In the genomic region with DNA sequence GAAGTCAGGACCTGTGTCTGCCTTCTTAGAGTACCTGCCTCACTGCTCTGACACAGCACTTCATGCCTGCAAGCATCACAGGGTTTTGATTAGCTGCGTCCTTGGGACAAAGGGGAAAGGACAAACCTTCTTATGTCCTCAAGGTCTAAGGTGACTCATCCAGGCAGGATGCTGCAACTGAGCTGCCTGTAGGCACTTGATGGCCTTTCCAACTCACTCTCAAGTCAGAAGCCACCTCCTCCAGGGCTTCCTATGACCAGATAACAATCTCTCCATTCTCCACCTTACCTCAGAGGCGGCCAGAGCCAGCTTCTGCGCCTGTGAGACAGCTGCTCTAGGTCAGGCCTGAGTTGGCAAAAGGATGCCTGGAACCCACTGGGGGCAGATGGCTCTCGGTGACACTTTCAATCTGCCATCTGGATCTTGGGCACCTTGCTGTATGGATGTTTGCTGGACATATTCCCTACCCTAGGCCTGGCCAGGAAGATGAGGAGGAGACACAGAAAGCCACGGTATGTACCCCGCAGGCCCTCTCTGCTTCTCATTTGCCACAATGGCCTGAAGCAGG, we compare ENCODE assay signal across 12 mouse cellular contexts. TPM values are rescaled to one million over a fixed set of nuclear protein-coding genes. Genes with fewer than 3 reads are reported as not detected.
DNase-seq lines count a peak whose midpoint lies in the region; ATAC-seq and TF ChIP-seq lines count a peak whose summit lies in the region.
"Had no signal": no experiment of that assay in that cellular context is flagged by ENCODE, and none has a peak within 500 bp of the region (broad histone marks: within the 10 kb centered on the region; RNA-seq: fewer than 3 reads in every experiment).

No protein-coding gene starts in this region.

- TF ChIP-seq EP300 in liver, postnatal 0 days (IDR thresholded peaks at IDR 0.05; ENCODE audit: low read depth): no peak

- no peaks in the 10 kb centered on the region for H3K27me3 ChIP-seq in hindbrain, embryonic 14.5 days (ENCODE audit: control insufficient read depth, insufficient read depth, low read length)
- H3K27me3 ChIP-seq in hindbrain, embryonic 11.5 days (ENCODE audit: control insufficient read depth, insufficient read depth, low read length): no peaks in the 10 kb centered on the region
- no peaks in the 10 kb centered on the region for H3K27me3 ChIP-seq in embryonic facial prominence, embryonic 10.5 days (replicated peaks; ENCODE audit: low read depth, poor library complexity, severe bottlenecking)
- no peaks in the 10 kb centered on the region for H3K27me3 ChIP-seq in liver, postnatal 0 days (ENCODE audit: insufficient read depth, low read length)

- peak; percentile 61 for DNase-seq in adrenal gland, postnatal 14 days
- no peak for DNase-seq in adrenal gland, postnatal 25 days
- DNase-seq in hindbrain, embryonic 14.5 days (ENCODE audit: low spot score): no peak
- DNase-seq in hindbrain, embryonic 11.5 days (ENCODE audit: low spot score): no peak
- peak; percentile 89 for DNase-seq in brain, adult 2 months (ENCODE audit: low read depth, low spot score)
- DNase-seq in embryonic facial prominence, embryonic 10.5 days (ENCODE audit: low spot score): no peak
- no peak for DNase-seq in liver, postnatal 0 days
- DNase-seq in spleen, adult 18-20 months: no peak
- DNase-seq: kidney, postnatal 36 days; right cerebral cortex, adult 18-20 months; thymus, postnatal 4 days had no signal

- TF ChIP-seq CTCF in liver, postnatal 0 days (IDR thresholded peaks at IDR 0.05; ENCODE audit: low read depth): no peak

- H3K9me3 ChIP-seq in hindbrain, embryonic 14.5 days (ENCODE audit: control insufficient read depth, low read length): no peaks in the 10 kb centered on the region
- H3K9me3 ChIP-seq in hindbrain, embryonic 11.5 days (ENCODE audit: control insufficient read depth, low read length): no peaks in the 10 kb centered on the region
- H3K9me3 ChIP-seq in embryonic facial prominence, embryonic 10.5 days: no peaks in the 10 kb centered on the region
- H3K9me3 ChIP-seq in liver, postnatal 0 days (ENCODE audit: low read length): no peaks in the 10 kb centered on the region

- H3K4me1 ChIP-seq in hindbrain, embryonic 14.5 days (replicated peaks; ENCODE audit: control insufficient read depth, insufficient read depth, low read length): peaks cover 26% of the 10 kb centered on the region
- peaks cover 23% of the 10 kb centered on the region for H3K4me1 ChIP-seq in hindbrain, embryonic 11.5 days (replicated peaks; ENCODE audit: control insufficient read depth, insufficient read depth, low read length)
- peaks cover 55% of the 10 kb centered on the region for H3K4me1 ChIP-seq in embryonic facial prominence, embryonic 10.5 days
- H3K4me1 ChIP-seq in liver, postnatal 0 days (ENCODE audit: insufficient read depth): peaks cover 11% of the 10 kb centered on the region

- no peaks in the 10 kb centered on the region for H3K36me3 ChIP-seq in hindbrain, embryonic 14.5 days (replicated peaks; ENCODE audit: control insufficient read depth, insufficient read depth)
- no peaks in the 10 kb centered on the region for H3K36me3 ChIP-seq in hindbrain, embryonic 11.5 days (ENCODE audit: control insufficient read depth, insufficient read depth, low read length)
- no peaks in the 10 kb centered on the region for H3K36me3 ChIP-seq in embryonic facial prominence, embryonic 10.5 days (replicated peaks)
- H3K36me3 ChIP-seq in liver, postnatal 0 days (replicated peaks; ENCODE audit: insufficient read depth, low read length): no peaks in the 10 kb centered on the region

- 61% methylated on average over 6 of the region's 6 CpGs for WGBS in hindbrain, embryonic 14.5 days
- 75% methylated on average over 6 of the region's 6 CpGs for WGBS in hindbrain, embryonic 11.5 days
- WGBS in embryonic facial prominence, embryonic 10.5 days: 75% methylated on average over 6 of the region's 6 CpGs
- WGBS in liver, postnatal 0 days (ENCODE audit: insufficient replicate concordance): 78% methylated on average over 6 of the region's 6 CpGs

- no peak overlapping the region for H3K27ac ChIP-seq in hindbrain, embryonic 14.5 days
- H3K27ac ChIP-seq in hindbrain, embryonic 11.5 days (ENCODE audit: low read depth, low read length): no peak overlapping the region
- peak overlapping the region; percentile 1; the same call in 1 of the 2 replicates for H3K27ac ChIP-seq in embryonic facial prominence, embryonic 10.5 days (replicated peaks)
- H3K27ac ChIP-seq in liver, postnatal 0 days (ENCODE audit: low read depth): no peak overlapping the region

- H3K9ac ChIP-seq in hindbrain, embryonic 14.5 days: peak overlapping the region; percentile 4; the same call in 1 of the 2 replicates
- no peak overlapping the region for H3K9ac ChIP-seq in hindbrain, embryonic 11.5 days (ENCODE audit: low read depth, low read length)
- H3K9ac ChIP-seq in liver, postnatal 0 days (replicated peaks): no peak overlapping the region

- H3K4me3 ChIP-seq in hindbrain, embryonic 14.5 days (replicated peaks; ENCODE audit: low read length): no peak overlapping the region
- no peak overlapping the region for H3K4me3 ChIP-seq in hindbrain, embryonic 11.5 days (ENCODE audit: low read depth, low read length)
- H3K4me3 ChIP-seq in embryonic facial prominence, embryonic 10.5 days: no peak overlapping the region
- no peak overlapping the region for H3K4me3 ChIP-seq in liver, postnatal 0 days (ENCODE audit: low read depth, low read length)

- no peak overlapping the region for H3K4me2 ChIP-seq in hindbrain, embryonic 14.5 days (replicated peaks)
- H3K4me2 ChIP-seq in hindbrain, embryonic 11.5 days (replicated peaks; ENCODE audit: low read depth, low read length): no peak overlapping the region
- no peak overlapping the region for H3K4me2 ChIP-seq in liver, postnatal 0 days (ENCODE audit: low read depth, low read length)

- ATAC-seq in hindbrain, embryonic 14.5 days (ENCODE audit: low FRiP score): no peak
- no peak for ATAC-seq in hindbrain, embryonic 11.5 days (ENCODE audit: low FRiP score)
- ATAC-seq in liver, postnatal 0 days: no peak
- ATAC-seq: lung, postnatal 0 days had no signal

RNA-seq across cellular contexts. Expression of a gene that starts 14.6 kb away (rescaled TPM):
- 32.5 and 34.6 TPM in 2 replicates for total RNA-seq in adrenal gland, postnatal 14 days (2021)
- total RNA-seq in adrenal gland, postnatal 25 days (2021): 34.8 and 36.2 TPM in 2 replicates
- polyA plus RNA-seq in hindbrain, embryonic 14.5 days (2014; fragmentation: Nextera tagmentation; extraction: Ambion mirVana): 65.5 and 71.6 TPM in 2 replicates
- 61.5 and 63.3 TPM in 2 replicates for polyA plus RNA-seq in hindbrain, embryonic 11.5 days (2014; fragmentation: Nextera tagmentation; extraction: Ambion mirVana)
- polyA plus RNA-seq in embryonic facial prominence, embryonic 10.5 days (2016; fragmentation: Nextera tagmentation; extraction: Ambion mirVana): 50.2 and 58.0 TPM in 2 replicates
- polyA plus RNA-seq in liver, postnatal 0 days (2015; fragmentation: Nextera tagmentation; extraction: Ambion mirVana): 16.7 TPM in 2 replicates

RNA-seq across cellular contexts. Expression of a gene that starts 14.6 kb away (rescaled TPM):
- total RNA-seq in adrenal gland, postnatal 14 days (2021): 72.5 and 73.3 TPM in 2 replicates
- total RNA-seq in adrenal gland, postnatal 25 days (2021): 69.6 and 71.2 TPM in 2 replicates
- 48.2 and 61.4 TPM in 2 replicates for polyA plus RNA-seq in hindbrain, embryonic 14.5 days (2014; fragmentation: Nextera tagmentation; extraction: Ambion mirVana)
- polyA plus RNA-seq in hindbrain, embryonic 11.5 days (2014; fragmentation: Nextera tagmentation; extraction: Ambion mirVana): 52.5 and 54.2 TPM in 2 replicates
- 56.2 and 56.4 TPM in 2 replicates for polyA plus RNA-seq in embryonic facial prominence, embryonic 10.5 days (2016; fragmentation: Nextera tagmentation; extraction: Ambion mirVana)
- polyA plus RNA-seq in liver, postnatal 0 days (2015; fragmentation: Nextera tagmentation; extraction: Ambion mirVana): 21.5 and 22.1 TPM in 2 replicates

RNA-seq across cellular contexts. Expression of a gene that starts 20.5 kb away (rescaled TPM):
- 14.2 and 15.5 TPM in 2 replicates for total RNA-seq in adrenal gland, postnatal 14 days (2021)
- 9.6 and 11.0 TPM in 2 replicates for total RNA-seq in adrenal gland, postnatal 25 days (2021)
- polyA plus RNA-seq in hindbrain, embryonic 14.5 days (2014; fragmentation: Nextera tagmentation; extraction: Ambion mirVana): 6.1 and 7.2 TPM in 2 replicates
- polyA plus RNA-seq in hindbrain, embryonic 11.5 days (2014; fragmentation: Nextera tagmentation; extraction: Ambion mirVana): 4.5 and 5.0 TPM in 2 replicates
- 17.7 and 19.6 TPM in 2 replicates for polyA plus RNA-seq in embryonic facial prominence, embryonic 10.5 days (2016; fragmentation: Nextera tagmentation; extraction: Ambion mirVana)
- polyA plus RNA-seq in liver, postnatal 0 days (2015; fragmentation: Nextera tagmentation; extraction: Ambion mirVana): 4.3 and 5.7 TPM in 2 replicates

RNA-seq across cellular contexts. Expression of a gene that starts 26.3 kb away (rescaled TPM):
- 62.6 and 83.5 TPM in 2 replicates for total RNA-seq in adrenal gland, postnatal 14 days (2021)
- total RNA-seq in adrenal gland, postnatal 25 days (2021): 24.3 and 27.3 TPM in 2 replicates
- polyA plus RNA-seq in hindbrain, embryonic 14.5 days (2014; fragmentation: Nextera tagmentation; extraction: Ambion mirVana): 1,434 and 1,576 TPM in 2 replicates
- 2,103 and 2,160 TPM in 2 replicates for polyA plus RNA-seq in hindbrain, embryonic 11.5 days (2014; fragmentation: Nextera tagmentation; extraction: Ambion mirVana)
- polyA plus RNA-seq in embryonic facial prominence, embryonic 10.5 days (2016; fragmentation: Nextera tagmentation; extraction: Ambion mirVana): 479 and 683 TPM in 2 replicates
- 28.1 and 32.7 TPM in 2 replicates for polyA plus RNA-seq in liver, postnatal 0 days (2015; fragmentation: Nextera tagmentation; extraction: Ambion mirVana)

Comparison
In these comparisons a context has a peak if more than half of its experiments do, and no peak if none do; other contexts are left out.
1. DNase-seq: peak in adrenal gland, postnatal 14 days (single experiment) and brain, adult 2 months (single experiment); none in adrenal gland, postnatal 25 days (single experiment), hindbrain, embryonic 14.5 days (single experiment), hindbrain, embryonic 11.5 days (single experiment), embryonic facial prominence, embryonic 10.5 days (single experiment), liver, postnatal 0 days (single experiment) and spleen, adult 18-20 months (0 of 2).